Mouse (Mus musculus): Measurements from ENCODE around the gene Hhat. TPM values are rescaled to one million over a fixed set of nuclear protein-coding genes. Genes with fewer than 3 reads are reported as not detected.

The Hhat gene
- polyA plus RNA-seq, 1 experiment from 2014 or later: 9.6 TPM

DNA sequence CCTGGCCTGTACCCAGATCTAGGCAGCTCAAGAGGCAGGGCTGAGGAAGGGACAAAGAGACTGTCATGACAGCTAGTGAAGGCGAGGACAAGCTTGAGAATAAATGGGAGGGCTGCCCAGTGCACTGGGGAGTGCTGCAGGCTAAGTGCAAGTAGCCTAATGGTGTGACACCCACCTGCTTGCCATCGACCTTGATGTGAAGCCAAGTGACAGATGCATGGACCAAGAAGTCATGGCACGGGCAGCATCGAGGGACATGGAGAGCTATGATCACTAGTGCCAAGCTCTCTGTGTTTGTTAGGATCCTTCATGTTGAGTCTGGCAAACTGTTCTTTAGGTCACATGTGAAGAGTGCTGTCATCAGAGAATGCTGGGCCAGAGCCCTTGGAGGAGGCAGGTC lies 267.4 kb downstream of the Hhat start:
- Histone ChIP-seq H3K9ac (ENCODE audit: low read depth, low read length) (no peak overlapping the region), H3K4me3 (ENCODE audit: low read length) (no peak overlapping the region), H3K9me3 (ENCODE audit: control insufficient read depth, low read length) (no peaks in the 10 kb centered on the region), H3K27ac (ENCODE audit: low read length) (no peak overlapping the region), H3K4me2 (ENCODE audit: low read depth, low read length) (no peak overlapping the region), H3K36me3 (ENCODE audit: control insufficient read depth, insufficient read depth, low read length) (no peaks in the 10 kb centered on the region), H3K4me1 (ENCODE audit: control insufficient read depth, insufficient read depth, low read length) (no peaks in the 10 kb centered on the region), H3K27me3 (replicated peaks; ENCODE audit: control insufficient read depth, insufficient read depth, low read length) (no peaks in the 10 kb centered on the region)
- no peak for ATAC-seq
- WGBS: 83% methylated on average over 4 of the region's 4 CpGs

DNA sequence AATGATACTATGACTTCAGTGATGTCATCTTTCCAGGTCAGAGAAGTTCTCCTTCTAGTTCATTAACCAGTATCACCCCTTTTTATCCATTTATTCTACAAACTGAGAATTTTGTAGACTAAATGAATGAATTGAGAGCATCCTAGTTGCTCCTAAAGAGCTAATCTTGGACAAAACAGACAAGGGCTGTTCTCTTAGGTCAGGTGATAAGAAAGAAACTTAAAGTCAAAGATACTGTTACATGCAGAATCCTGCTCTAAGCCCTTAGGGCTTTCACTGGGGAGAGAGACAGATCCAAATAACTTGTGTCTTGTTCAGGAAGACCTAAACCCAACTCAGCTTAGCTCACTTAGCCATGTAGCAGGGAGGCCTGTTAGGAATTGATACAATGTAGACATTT lies 268.2 kb downstream of the Hhat start:
- no peaks in the 10 kb centered on the region for H3K4me1 ChIP-seq (ENCODE audit: control insufficient read depth, insufficient read depth, low read length)
- H3K27ac ChIP-seq (ENCODE audit: low read length): no peak overlapping the region
- no peak for ATAC-seq
- no peak overlapping the region for H3K4me2 ChIP-seq (ENCODE audit: low read depth, low read length)
- no peak overlapping the region for H3K4me3 ChIP-seq (ENCODE audit: low read length)
- H3K36me3 ChIP-seq (ENCODE audit: control insufficient read depth, insufficient read depth, low read length): no peaks in the 10 kb centered on the region
- no peak overlapping the region for H3K9ac ChIP-seq (ENCODE audit: low read depth, low read length)
- H3K27me3 ChIP-seq (replicated peaks; ENCODE audit: control insufficient read depth, insufficient read depth, low read length): no peaks in the 10 kb centered on the region
- no peaks in the 10 kb centered on the region for H3K9me3 ChIP-seq (ENCODE audit: control insufficient read depth, low read length)

DNA sequence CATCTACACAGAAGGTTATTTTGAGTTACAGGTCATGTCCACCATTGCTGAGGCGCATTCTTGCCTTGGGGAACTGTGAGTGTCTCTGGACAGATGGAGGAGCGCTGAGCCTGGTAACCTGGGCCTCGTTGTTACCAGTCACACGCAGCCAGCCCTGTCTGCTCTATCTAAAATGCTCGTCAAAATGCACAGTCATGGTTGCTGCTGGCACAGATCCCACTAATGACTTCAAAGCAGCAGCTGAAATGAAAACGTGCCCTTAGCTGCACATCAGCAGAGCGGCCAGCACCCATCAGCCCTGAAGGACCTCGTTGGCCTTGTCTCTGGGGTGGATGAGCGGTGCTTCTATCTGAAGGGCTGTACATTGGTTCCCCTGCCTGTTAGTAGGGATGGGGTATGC lies 269.0 kb downstream of the Hhat start:
- ATAC-seq: no peak
- no peak overlapping the region for H3K4me3 ChIP-seq (ENCODE audit: low read length)
- 82% methylated on average over 9 of the region's 9 CpGs for WGBS

DNA sequence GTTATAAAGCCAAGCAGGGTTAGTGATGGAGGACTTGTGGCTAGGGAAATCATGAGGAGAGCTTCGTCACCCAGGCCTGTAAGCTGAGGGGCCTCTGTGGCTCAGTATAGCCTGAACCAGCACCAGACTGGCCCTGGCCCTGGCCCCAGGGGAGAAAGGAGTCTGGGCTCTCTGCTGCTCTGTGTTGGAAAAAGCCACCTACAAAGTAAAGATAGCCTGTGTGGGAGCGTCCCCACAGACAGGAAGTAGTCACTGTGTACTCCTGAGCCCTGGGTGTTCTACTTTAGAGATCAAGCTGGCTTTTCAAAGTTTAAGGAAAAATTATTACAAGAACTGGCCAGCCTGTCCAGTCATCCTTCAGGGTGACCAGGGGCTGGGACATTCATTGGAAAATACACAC lies 273.5 kb downstream of the Hhat start:
- Histone ChIP-seq H3K9ac (ENCODE audit: low read depth, low read length) (no peak overlapping the region), H3K4me3 (ENCODE audit: low read length) (no peak overlapping the region), H3K4me2 (ENCODE audit: low read depth, low read length) (no peak overlapping the region), H3K9me3 (ENCODE audit: control insufficient read depth, low read length) (no peaks in the 10 kb centered on the region), H3K27ac (ENCODE audit: low read length) (no peak overlapping the region), H3K4me1 (ENCODE audit: control insufficient read depth, insufficient read depth, low read length) (no peaks in the 10 kb centered on the region), H3K27me3 (replicated peaks; ENCODE audit: control insufficient read depth, insufficient read depth, low read length) (no peaks in the 10 kb centered on the region), H3K36me3 (ENCODE audit: control insufficient read depth, insufficient read depth, low read length) (no peaks in the 10 kb centered on the region)
- WGBS: 68% methylated on average over 2 of the region's 2 CpGs
- ATAC-seq: no peak

More for the DNA sequence above, 269.0 kb downstream of the Hhat start:
- no peaks in the 10 kb centered on the region for H3K4me1 ChIP-seq (ENCODE audit: control insufficient read depth, insufficient read depth, low read length)
- H3K36me3 ChIP-seq (ENCODE audit: control insufficient read depth, insufficient read depth, low read length): no peaks in the 10 kb centered on the region
- no peaks in the 10 kb centered on the region for H3K9me3 ChIP-seq (ENCODE audit: control insufficient read depth, low read length)
- H3K27me3 ChIP-seq (replicated peaks; ENCODE audit: control insufficient read depth, insufficient read depth, low read length): no peaks in the 10 kb centered on the region
- H3K4me2 ChIP-seq (ENCODE audit: low read depth, low read length): no peak overlapping the region
- H3K27ac ChIP-seq (ENCODE audit: low read length): no peak overlapping the region
- no peak overlapping the region for H3K9ac ChIP-seq (ENCODE audit: low read depth, low read length)

DNA sequence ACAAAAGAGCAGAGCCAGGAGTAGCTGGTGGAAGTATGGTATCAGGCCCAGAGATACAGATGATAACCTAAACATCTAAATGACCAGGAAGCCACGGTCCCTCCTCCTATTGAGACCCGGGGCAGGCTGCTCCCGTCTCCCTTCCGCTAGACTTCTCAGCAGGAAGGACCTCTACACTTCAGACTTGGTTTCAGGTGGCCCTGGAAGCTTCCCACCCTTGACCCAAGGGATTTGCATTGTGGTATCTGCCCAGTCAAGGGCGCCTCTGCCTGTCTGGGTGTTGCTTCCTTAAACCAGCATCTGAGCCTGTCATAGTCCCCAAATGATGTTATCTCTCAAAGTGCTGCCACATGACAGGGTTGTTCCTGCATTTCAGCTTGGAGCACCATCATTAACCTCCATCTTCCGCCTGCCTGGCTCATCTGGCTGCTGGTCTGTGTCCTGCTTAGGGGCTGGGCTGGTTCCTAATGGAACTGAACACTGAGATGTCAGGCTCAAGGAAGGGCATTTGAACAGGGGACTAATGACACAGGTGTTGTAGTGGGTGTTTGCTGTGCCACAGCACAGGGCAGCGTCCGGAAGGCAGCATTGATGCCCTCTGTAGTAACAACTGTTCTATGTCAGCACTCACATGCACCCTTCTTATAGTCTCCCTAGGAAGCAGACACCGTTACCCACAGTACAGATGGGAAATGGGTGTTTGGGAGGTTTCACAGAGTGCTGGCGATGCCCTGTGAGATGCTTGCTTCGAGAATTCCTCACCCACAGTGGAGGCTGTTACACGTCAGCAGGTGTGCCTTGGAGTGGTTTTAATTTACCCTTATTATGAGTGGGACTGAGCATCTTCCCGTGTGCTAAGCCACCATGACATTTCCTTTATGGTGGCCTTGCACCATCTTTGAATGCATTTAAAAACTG lies 280.9 kb downstream of the Hhat start:
- Histone ChIP-seq H3K4me2 (ENCODE audit: low read depth, low read length) (no peak overlapping the region), H3K27me3 (replicated peaks; ENCODE audit: control insufficient read depth, insufficient read depth, low read length) (no peaks in the 10 kb centered on the region), H3K9ac (ENCODE audit: low read depth, low read length) (no peak overlapping the region), H3K36me3 (ENCODE audit: control insufficient read depth, insufficient read depth, low read length) (no peaks in the 10 kb centered on the region), H3K9me3 (ENCODE audit: control insufficient read depth, low read length) (no peaks in the 10 kb centered on the region), H3K27ac (ENCODE audit: low read length) (no peak overlapping the region), H3K4me3 (ENCODE audit: low read length) (no peak overlapping the region), H3K4me1 (ENCODE audit: control insufficient read depth, insufficient read depth, low read length) (no peaks in the 10 kb centered on the region)
- WGBS: 72% methylated on average over 13 of the region's 13 CpGs
- no peak for ATAC-seq

DNA sequence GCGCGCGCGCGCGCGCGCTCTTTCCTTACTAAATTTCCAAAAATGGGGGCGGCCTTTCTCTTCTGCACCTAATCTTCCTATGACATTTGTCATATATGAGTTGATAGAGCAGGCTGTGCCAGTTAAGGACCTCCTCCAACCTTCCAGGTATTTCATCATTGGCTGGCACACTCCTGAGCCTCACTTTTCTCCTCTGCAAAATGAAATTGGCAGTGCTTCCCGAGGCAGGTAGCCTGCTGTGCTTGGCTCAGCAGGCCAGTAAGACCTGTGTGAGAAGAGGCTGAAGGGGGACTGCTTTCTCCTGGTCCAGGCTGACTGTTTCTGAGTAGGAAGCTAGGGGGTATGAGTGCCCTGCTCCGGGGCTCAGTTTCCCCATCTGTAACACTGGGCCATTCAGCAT lies 283.5 kb downstream of the Hhat start:
- ATAC-seq: no peak
- Histone ChIP-seq H3K4me2 (ENCODE audit: low read depth, low read length) (no peak overlapping the region), H3K36me3 (ENCODE audit: control insufficient read depth, insufficient read depth, low read length) (no peaks in the 10 kb centered on the region), H3K4me1 (ENCODE audit: control insufficient read depth, insufficient read depth, low read length) (no peaks in the 10 kb centered on the region), H3K4me3 (ENCODE audit: low read length) (no peak overlapping the region), H3K27me3 (replicated peaks; ENCODE audit: control insufficient read depth, insufficient read depth, low read length) (no peaks in the 10 kb centered on the region), H3K9ac (ENCODE audit: low read depth, low read length) (no peak overlapping the region), H3K9me3 (ENCODE audit: control insufficient read depth, low read length) (no peaks in the 10 kb centered on the region), H3K27ac (ENCODE audit: low read length) (no peak overlapping the region)
- 97% methylated on average over 11 of the region's 11 CpGs for WGBS

DNA sequence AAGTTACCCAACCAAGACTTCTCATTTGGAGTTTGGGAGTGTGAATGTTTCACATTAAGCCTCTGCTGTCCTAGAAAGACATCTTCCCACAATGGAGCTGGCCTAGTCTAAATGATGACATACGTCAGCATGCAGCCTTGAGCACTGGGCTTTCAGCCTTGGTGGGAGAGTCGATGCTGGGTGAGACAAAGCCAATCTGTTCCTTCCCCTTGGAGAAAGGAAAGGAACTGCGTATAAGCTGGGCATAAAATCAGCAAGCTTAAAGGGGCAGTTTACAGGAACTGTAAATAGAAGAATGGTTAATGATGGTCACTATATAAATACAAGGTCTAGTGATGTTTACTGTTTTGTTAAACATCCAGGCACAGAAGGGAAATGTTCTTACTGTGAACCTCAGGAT lies 286.0 kb downstream of the Hhat start:
- H3K4me3 ChIP-seq (ENCODE audit: low read length): no peak overlapping the region
- no peaks in the 10 kb centered on the region for H3K27me3 ChIP-seq (replicated peaks; ENCODE audit: control insufficient read depth, insufficient read depth, low read length)
- 41% methylated on average over 3 of the region's 3 CpGs for WGBS
- ATAC-seq: peak; percentile 36; the same call in 1 of the 2 replicates
- H3K27ac ChIP-seq (ENCODE audit: low read length): 0 out of 2 replicates have a peak overlapping the region, but pooled peaks have one; percentile 25
- H3K4me2 ChIP-seq (ENCODE audit: low read depth, low read length): no peak overlapping the region
- H3K9me3 ChIP-seq (ENCODE audit: control insufficient read depth, low read length): no peaks in the 10 kb centered on the region
- H3K9ac ChIP-seq (ENCODE audit: low read depth, low read length): no peak overlapping the region
- H3K36me3 ChIP-seq (ENCODE audit: control insufficient read depth, insufficient read depth, low read length): no peaks in the 10 kb centered on the region
- no peaks in the 10 kb centered on the region for H3K4me1 ChIP-seq (ENCODE audit: control insufficient read depth, insufficient read depth, low read length)

DNA sequence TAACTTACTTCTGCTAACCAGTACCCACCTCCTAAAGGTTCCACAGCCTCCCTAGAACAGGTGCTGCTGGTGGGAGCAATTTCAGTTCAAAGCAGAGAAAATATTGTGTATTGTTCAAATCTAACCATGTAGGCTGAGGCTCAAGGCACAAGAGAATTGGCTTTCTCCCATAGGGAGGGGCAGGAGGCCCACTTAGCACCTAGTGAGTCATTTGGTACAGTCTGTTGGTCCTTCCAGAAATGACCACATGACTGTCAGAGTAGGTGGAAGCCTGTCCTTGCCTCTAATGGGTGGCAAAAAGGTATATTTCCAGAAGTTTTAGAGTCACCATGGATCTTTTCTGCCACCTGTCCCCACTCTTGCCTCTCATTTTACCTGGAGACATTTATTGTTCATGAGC lies 289.6 kb downstream of the Hhat start:
- peaks cover 6% of the 10 kb centered on the region; the same call in 1 of the 2 replicates for H3K4me1 ChIP-seq (ENCODE audit: control insufficient read depth, insufficient read depth, low read length)

DNA sequence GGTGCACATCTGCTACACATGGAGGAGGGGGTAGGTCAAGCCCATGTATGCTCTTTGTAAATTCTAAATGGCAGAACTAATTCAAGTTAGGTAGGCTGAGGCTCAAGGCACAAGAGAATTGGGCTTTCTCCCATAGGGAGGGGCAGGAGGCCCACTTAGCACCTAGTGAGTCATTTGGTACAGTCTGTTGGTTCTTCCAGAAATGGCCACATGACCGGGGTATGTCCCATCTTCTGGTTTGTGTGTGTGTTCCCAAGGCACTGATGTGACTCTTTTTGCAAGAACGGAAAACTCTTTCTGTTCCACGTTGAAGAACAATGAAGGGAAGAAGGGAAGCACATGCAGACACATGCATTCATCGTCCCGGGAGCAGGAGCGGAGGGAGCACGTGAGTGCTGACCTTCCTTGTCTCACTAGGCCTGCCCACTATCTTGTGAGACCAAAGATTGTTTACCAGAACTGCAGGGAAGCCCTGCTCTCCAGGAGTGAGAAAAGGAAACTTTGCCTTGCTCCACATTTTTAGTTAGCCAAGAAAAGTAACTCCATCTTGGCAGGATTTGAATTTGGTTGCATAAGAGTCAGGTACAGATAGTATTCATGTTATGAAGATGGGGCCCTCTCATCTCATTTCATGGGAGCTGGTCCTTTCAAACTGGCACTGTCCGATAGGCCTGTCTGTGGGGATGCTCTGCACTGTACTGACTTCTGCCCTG lies 290.8 kb downstream of the Hhat start:
- Histone ChIP-seq H3K27me3 (replicated peaks; ENCODE audit: control insufficient read depth, insufficient read depth, low read length) (no peaks in the 10 kb centered on the region), H3K9ac (ENCODE audit: low read depth, low read length) (no peak overlapping the region), H3K4me2 (ENCODE audit: low read depth, low read length) (no peak overlapping the region), H3K36me3 (ENCODE audit: control insufficient read depth, insufficient read depth, low read length) (no peaks in the 10 kb centered on the region), H3K9me3 (ENCODE audit: control insufficient read depth, low read length) (no peaks in the 10 kb centered on the region), H3K4me3 (ENCODE audit: low read length) (no peak overlapping the region), H3K4me1 (ENCODE audit: control insufficient read depth, insufficient read depth, low read length) (peaks cover 6% of the 10 kb centered on the region; the same call in 1 of the 2 replicates), H3K27ac (ENCODE audit: low read length) (no peak overlapping the region)
- 74% methylated on average over 8 of the region's 8 CpGs for WGBS
- ATAC-seq: no peak

More for the DNA sequence above, 289.6 kb downstream of the Hhat start:
- Histone ChIP-seq H3K9me3 (ENCODE audit: control insufficient read depth, low read length) (no peaks in the 10 kb centered on the region), H3K27me3 (replicated peaks; ENCODE audit: control insufficient read depth, insufficient read depth, low read length) (no peaks in the 10 kb centered on the region), H3K27ac (ENCODE audit: low read length) (no peak overlapping the region), H3K4me3 (ENCODE audit: low read length) (no peak overlapping the region), H3K4me2 (ENCODE audit: low read depth, low read length) (no peak overlapping the region), H3K36me3 (ENCODE audit: control insufficient read depth, insufficient read depth, low read length) (no peaks in the 10 kb centered on the region), H3K9ac (ENCODE audit: low read depth, low read length) (no peak overlapping the region)
- no peak for ATAC-seq
